Mouse (Mus musculus) limb, embryonic 12.5 days (tissue): ENCODE measurements around the gene Prkab2. TPM values are rescaled to one million over a fixed set of nuclear protein-coding genes. Genes with fewer than 3 reads are reported as not detected.

Experiments used
- ATAC-seq: fragments of 200-750 bp; cut with Nextera tagmentation; 2 replicates; pipeline ENCODE4 v1.8.0; 2017; ENCODE audit warnings: low read depth, moderate TSS enrichment; ENCODE audit not compliant: insufficient number of reproducible peaks, insufficient read depth, low FRiP score, low TSS enrichment
- H3K27ac ChIP-seq: fragments of 300-500 bp; sonication (generic); 2 replicates; pipeline ENCODE4 v1.5.1; 2016; ENCODE audit warnings: mild to moderate bottlenecking, moderate library complexity
- H3K27me3 ChIP-seq: fragments of 300-500 bp; sonication (generic); 2 replicates; pipeline ENCODE4 v1.6.1; 2016; ENCODE audit warnings: mild to moderate bottlenecking, moderate library complexity
- H3K36me3 ChIP-seq: fragments of 300-500 bp; sonication (generic); 2 replicates; pipeline ENCODE4 v1.6.1; 2016; ENCODE audit warnings: mild to moderate bottlenecking, moderate library complexity
- H3K4me1 ChIP-seq: fragments of 300-500 bp; sonication (generic); replicated peaks from 2 replicates; pipeline ENCODE4 v1.6.1; 2016
- H3K4me2 ChIP-seq: fragments of 300-500 bp; sonication (generic); 2 replicates; pipeline ENCODE4 v1.6.1; 2016; ENCODE audit warnings: mild to moderate bottlenecking, moderate library complexity
- H3K4me3 ChIP-seq: fragments of 300-500 bp; sonication (generic); replicated peaks from 2 replicates; pipeline ENCODE4 v1.5.1; 2016; ENCODE audit warnings: mild to moderate bottlenecking
- H3K9ac ChIP-seq: fragments of 300-500 bp; sonication (generic); replicated peaks from 2 replicates; pipeline ENCODE4 v1.6.1; 2016; ENCODE audit warnings: mild to moderate bottlenecking, moderate library complexity
- H3K9me3 ChIP-seq: fragments of 300-500 bp; sonication (generic); 2 replicates; pipeline ENCODE4 v1.6.1; 2016; ENCODE audit warnings: mild to moderate bottlenecking, moderate library complexity
- WGBS: fragments of 180-500 bp; shearing (Covaris S2); methylation state at CpG from one replicate; pipeline ENCODE4 v1.1.7; 2016; 5-methylcytosine and 5-hydroxymethylcytosine counted together
- polyA plus RNA-seq: library from polyadenylated mRNA; unstranded; fragments of >200 nt; fragmentation: Nextera tagmentation; extraction: Ambion mirVana; gene quantifications from 2 replicates; pipeline ENCODE4 v1.2.1, GENCODE M21; 2016

Prkab2 gene
- polyA plus RNA-seq, 1 experiment from 2014 or later: 6.2 TPM

DNA sequence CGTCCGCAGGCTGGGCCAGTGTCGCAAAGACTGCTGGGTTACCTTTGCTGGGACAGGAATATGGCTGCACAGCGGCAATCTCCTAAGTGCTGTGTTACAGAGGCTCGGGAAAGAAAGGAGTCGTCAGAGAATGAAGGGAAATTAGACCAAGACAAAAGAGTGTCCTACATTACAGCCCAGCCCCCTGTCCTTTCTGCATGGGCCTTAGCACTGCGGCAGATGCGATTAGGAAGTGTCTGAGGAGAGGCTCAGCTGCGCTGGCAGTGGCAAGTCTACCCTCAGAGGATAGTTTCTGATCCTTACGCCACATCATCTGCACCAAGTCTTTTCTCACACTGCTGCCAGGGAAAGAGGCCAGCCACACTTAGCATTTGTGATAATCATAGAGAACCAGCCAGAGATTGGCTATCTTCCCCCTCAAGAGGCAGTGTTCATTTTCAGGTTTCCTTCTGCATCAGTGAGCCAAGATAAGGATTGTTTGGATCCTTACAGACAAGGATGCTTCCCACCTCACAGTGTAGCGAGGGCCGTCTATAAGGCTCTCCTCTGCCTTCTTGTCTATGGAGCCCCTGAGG, 33.5 kb downstream of the Prkab2 start:
- H3K27ac ChIP-seq: no peak overlapping the region
- H3K4me1 ChIP-seq: peaks cover 10% of the 10 kb centered on the region
- no peak for ATAC-seq
- 76% methylated on average over 12 of the region's 12 CpGs for WGBS
- H3K27me3 ChIP-seq: peaks cover 2% of the 10 kb centered on the region; the same call in 1 of the 2 replicates
- no peak overlapping the region for H3K9ac ChIP-seq
- H3K4me3 ChIP-seq: no peak overlapping the region
- no peaks in the 10 kb centered on the region for H3K36me3 ChIP-seq
- no peak overlapping the region for H3K4me2 ChIP-seq
- no peaks in the 10 kb centered on the region for H3K9me3 ChIP-seq

GRCm38 (mm10) chr3:97693806-97694205, 35.8 kb downstream of the Prkab2 start:
- ATAC-seq: no peak
- no peak overlapping the region for H3K4me2 ChIP-seq

GRCm38 (mm10) chr3:97696866-97697265, 38.9 kb downstream of the Prkab2 start:
- H3K27me3 ChIP-seq: no peaks in the 10 kb centered on the region
- 84% methylated on average over 9 of the region's 9 CpGs for WGBS
- ATAC-seq: no peak

More at GRCm38 (mm10) chr3:97693806-97694205, 35.8 kb downstream of the Prkab2 start:
- no peaks in the 10 kb centered on the region for H3K36me3 ChIP-seq
- WGBS: 89% methylated on average over 6 of the region's 6 CpGs
- no peaks in the 10 kb centered on the region for H3K9me3 ChIP-seq
- H3K27ac ChIP-seq: no peak overlapping the region
- H3K27me3 ChIP-seq: no peaks in the 10 kb centered on the region
- H3K4me3 ChIP-seq: no peak overlapping the region
- H3K9ac ChIP-seq: no peak overlapping the region
- peaks cover 10% of the 10 kb centered on the region for H3K4me1 ChIP-seq

DNA sequence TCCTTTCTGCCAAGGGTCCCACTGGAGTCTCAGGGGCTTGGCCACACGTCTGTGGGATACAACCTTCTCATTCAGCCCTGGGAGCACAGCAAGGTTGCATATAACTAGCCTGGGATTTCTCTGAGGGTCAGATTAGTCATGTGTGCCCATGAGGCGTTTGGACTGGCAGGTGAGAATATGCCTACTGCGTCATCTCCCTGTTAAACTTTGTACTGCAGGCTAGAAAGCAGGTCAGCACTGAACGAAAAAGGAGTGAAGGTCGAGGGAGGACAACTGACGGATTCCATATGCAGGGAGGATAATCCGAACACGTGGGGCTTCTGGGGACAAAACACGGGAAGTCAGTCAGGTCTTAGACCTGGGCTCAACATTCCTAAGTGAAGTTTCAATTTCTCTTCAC, 39.3 kb downstream of the Prkab2 start:
- no peaks in the 10 kb centered on the region for H3K4me1 ChIP-seq
- H3K9me3 ChIP-seq: no peaks in the 10 kb centered on the region
- 70% methylated on average over 9 of the region's 9 CpGs for WGBS
- no peak overlapping the region for H3K4me3 ChIP-seq
- H3K27ac ChIP-seq: no peak overlapping the region
- no peak overlapping the region for H3K9ac ChIP-seq
- ATAC-seq: no peak
- H3K36me3 ChIP-seq: no peaks in the 10 kb centered on the region
- no peaks in the 10 kb centered on the region for H3K27me3 ChIP-seq
- no peak overlapping the region for H3K4me2 ChIP-seq

More at GRCm38 (mm10) chr3:97696866-97697265, 38.9 kb downstream of the Prkab2 start:
- no peaks in the 10 kb centered on the region for H3K4me1 ChIP-seq
- no peaks in the 10 kb centered on the region for H3K36me3 ChIP-seq
- H3K27ac ChIP-seq: no peak overlapping the region
- H3K9ac ChIP-seq: no peak overlapping the region
- H3K4me3 ChIP-seq: no peak overlapping the region
- H3K4me2 ChIP-seq: no peak overlapping the region
- H3K9me3 ChIP-seq: no peaks in the 10 kb centered on the region

DNA sequence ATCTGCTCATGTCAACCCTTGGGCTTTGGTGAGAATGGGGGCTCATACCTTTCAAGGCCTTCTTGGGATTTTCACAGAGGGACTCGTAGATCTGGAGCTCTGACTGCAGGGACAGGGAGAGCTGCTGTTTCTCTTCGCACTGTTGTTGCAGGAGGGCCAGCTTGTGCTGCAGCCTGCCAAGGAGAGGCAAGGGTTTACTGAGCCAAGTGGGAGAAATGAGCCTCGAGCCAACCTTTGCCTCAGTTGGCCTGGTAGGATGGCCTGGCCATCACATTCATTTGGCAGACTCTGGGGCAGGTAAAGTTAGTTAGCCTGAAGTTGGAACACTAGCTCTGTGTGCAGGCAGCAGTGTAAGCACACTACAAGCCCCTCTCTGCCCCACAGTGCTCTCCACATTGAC, 41.1 kb downstream of the Prkab2 start:
- ATAC-seq: no peak
- Histone ChIP-seq H3K9ac (no peak overlapping the region), H3K36me3 (no peaks in the 10 kb centered on the region), H3K4me3 (no peak overlapping the region), H3K27me3 (no peaks in the 10 kb centered on the region), H3K4me1 (no peaks in the 10 kb centered on the region), H3K4me2 (no peak overlapping the region), H3K9me3 (no peaks in the 10 kb centered on the region), H3K27ac (no peak overlapping the region)
- 86% methylated on average over 3 of the region's 3 CpGs for WGBS

- ATAC-seq: no peak
- Histone ChIP-seq H3K4me2 (no peak overlapping the region), H3K4me3 (no peak overlapping the region), H3K36me3 (no peaks in the 10 kb centered on the region), H3K9me3 (no peaks in the 10 kb centered on the region), H3K9ac (no peak overlapping the region), H3K27ac (no peak overlapping the region), H3K4me1 (no peaks in the 10 kb centered on the region), H3K27me3 (no peaks in the 10 kb centered on the region)
- 64% methylated on average over 3 of the region's 3 CpGs for WGBS
These were observed 43.2 kb downstream of the Prkab2 start for GRCm38 (mm10) chr3:97701198-97701597.

DNA sequence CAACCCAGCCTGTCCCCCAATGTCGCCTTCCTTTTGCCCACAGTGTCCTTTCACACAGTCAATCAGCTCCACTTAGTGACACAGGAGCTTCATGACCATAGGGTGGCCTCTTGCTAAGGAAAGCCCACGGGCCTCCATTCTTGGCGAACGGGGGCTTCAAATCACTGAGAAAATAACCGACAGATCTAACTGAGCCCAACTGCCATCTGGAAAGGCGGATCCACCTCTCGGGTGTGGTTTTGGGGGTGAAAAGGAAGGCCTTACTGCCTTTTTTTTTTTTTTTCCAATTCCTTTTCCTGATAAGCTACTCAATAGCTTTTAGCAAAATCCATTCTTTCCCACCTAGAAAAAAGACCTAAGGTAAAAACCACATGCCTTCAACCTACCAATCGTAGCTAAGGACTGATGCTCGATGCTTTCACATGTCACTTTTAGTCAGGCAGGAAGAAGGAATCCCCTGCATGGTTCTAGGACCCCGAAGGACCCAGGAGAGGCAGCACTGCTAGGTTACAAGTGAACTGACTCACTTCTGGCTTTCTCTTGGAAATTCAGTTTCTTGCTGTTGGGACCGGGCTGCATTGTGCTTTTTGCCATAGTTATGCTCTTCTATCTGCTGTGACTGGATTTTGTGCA, 44.6 kb downstream of the Prkab2 start:
- H3K9me3 ChIP-seq: no peaks in the 10 kb centered on the region
- no peak overlapping the region for H3K9ac ChIP-seq
- no peaks in the 10 kb centered on the region for H3K4me1 ChIP-seq
- H3K4me2 ChIP-seq: no peak overlapping the region
- no peaks in the 10 kb centered on the region for H3K27me3 ChIP-seq
- no peak overlapping the region for H3K4me3 ChIP-seq
- no peak for ATAC-seq
- H3K36me3 ChIP-seq: no peaks in the 10 kb centered on the region
- H3K27ac ChIP-seq: no peak overlapping the region
- WGBS: 90% methylated on average over 11 of the region's 11 CpGs

DNA sequence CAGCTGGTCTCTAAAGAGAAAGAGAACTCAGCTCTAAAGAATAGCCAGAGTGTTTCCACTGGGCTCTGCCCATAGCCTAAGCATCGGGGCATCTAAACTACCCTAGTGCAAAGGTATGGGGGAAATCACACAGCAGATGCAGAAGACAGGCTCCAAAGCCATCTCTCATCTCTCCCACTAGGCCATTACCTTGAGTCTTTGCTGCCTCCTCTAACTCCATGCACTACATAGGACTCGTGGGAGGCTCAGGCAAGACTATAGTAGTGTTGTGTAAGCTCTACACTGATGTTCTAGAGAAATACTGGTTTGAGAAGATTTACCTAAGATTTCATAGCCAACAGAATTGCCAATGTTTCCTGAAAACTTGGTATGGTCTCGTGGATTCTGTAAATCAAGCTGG, 47.5 kb downstream of the Prkab2 start:
- H3K9me3 ChIP-seq: no peaks in the 10 kb centered on the region
- no peaks in the 10 kb centered on the region for H3K36me3 ChIP-seq
- H3K27ac ChIP-seq: no peak overlapping the region
- 91% methylated on average over 3 of the region's 3 CpGs for WGBS
- no peak overlapping the region for H3K4me2 ChIP-seq
- no peaks in the 10 kb centered on the region for H3K27me3 ChIP-seq
- ATAC-seq: no peak
- H3K4me1 ChIP-seq: no peaks in the 10 kb centered on the region
- H3K9ac ChIP-seq: no peak overlapping the region
- H3K4me3 ChIP-seq: no peak overlapping the region

DNA sequence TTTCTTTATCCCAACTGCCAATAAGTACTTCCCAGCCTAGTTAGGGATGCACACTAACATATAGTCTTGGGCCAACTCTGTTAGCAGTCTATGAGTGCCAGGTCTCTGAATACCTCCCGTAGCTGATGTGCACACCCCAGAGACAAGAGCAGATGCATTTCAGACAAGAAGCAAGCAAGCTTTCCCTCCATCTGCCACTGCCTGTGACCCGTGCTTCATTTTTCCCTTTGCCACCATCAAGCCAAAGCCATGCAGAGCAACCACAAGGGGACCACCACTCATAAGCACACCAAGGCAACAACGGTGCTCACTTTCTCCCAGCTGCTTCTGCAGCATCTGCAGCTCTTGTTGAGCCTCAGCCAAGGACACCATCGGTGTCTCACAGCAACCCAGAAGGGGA, 48.6 kb downstream of the Prkab2 start:
- Histone ChIP-seq H3K4me1 (no peaks in the 10 kb centered on the region), H3K4me3 (no peak overlapping the region), H3K9me3 (no peaks in the 10 kb centered on the region), H3K36me3 (no peaks in the 10 kb centered on the region), H3K4me2 (no peak overlapping the region), H3K27me3 (no peaks in the 10 kb centered on the region), H3K27ac (no peak overlapping the region), H3K9ac (no peak overlapping the region)
- no peak for ATAC-seq
- WGBS: 88% methylated on average over 4 of the region's 4 CpGs

GRCm38 (mm10) chr3:97710134-97710533, 52.1 kb downstream of the Prkab2 start:
- H3K4me3 ChIP-seq: no peak overlapping the region
- H3K4me1 ChIP-seq: no peaks in the 10 kb centered on the region
- no peaks in the 10 kb centered on the region for H3K27me3 ChIP-seq
- H3K4me2 ChIP-seq: no peak overlapping the region
- 92% methylated on average over 11 of the region's 11 CpGs for WGBS
- ATAC-seq: no peak
- no peak overlapping the region for H3K9ac ChIP-seq
- H3K27ac ChIP-seq: no peak overlapping the region
- H3K9me3 ChIP-seq: no peaks in the 10 kb centered on the region
- H3K36me3 ChIP-seq: no peaks in the 10 kb centered on the region

- Histone ChIP-seq H3K27ac (no peak overlapping the region), H3K4me3 (no peak overlapping the region), H3K27me3 (no peaks in the 10 kb centered on the region), H3K9me3 (no peaks in the 10 kb centered on the region), H3K9ac (no peak overlapping the region), H3K4me2 (no peak overlapping the region), H3K36me3 (no peaks in the 10 kb centered on the region), H3K4me1 (no peaks in the 10 kb centered on the region)
- ATAC-seq: no peak
- WGBS: 45% methylated on average over 5 of the region's 5 CpGs
These were observed 52.9 kb downstream of the Prkab2 start for GRCm38 (mm10) chr3:97710881-97711280.

DNA sequence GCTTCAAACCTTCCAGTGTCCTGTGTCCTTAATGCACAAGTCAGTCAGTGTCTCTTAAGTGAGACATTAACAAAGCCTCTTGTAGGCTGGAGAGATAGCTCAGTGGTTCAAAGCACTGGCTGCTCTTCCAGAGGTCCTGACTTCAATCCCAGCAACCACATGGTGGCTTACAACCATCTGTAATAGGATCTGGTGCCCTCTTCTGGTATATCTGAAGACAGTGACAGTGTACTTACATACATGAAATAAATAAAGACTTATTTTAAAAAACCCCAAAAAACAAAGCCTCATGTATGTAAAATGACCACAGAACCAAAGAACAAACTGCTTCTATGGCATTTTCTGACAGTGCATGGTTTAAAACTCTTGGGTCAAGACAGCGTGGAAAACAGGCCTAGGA, 57.9 kb downstream of the Prkab2 start:
- H3K4me3 ChIP-seq: no peak overlapping the region
- no peaks in the 10 kb centered on the region for H3K9me3 ChIP-seq
- H3K4me1 ChIP-seq: no peaks in the 10 kb centered on the region
- WGBS: 78% methylated on average over 1 of the region's 1 CpGs
- no peak overlapping the region for H3K27ac ChIP-seq
- H3K36me3 ChIP-seq: no peaks in the 10 kb centered on the region
- no peaks in the 10 kb centered on the region for H3K27me3 ChIP-seq
- H3K4me2 ChIP-seq: no peak overlapping the region
- H3K9ac ChIP-seq: no peak overlapping the region
- ATAC-seq: no peak
